Mouse (Mus musculus): Measurements from ENCODE around the gene Rptor. TPM values are rescaled to one million over a fixed set of nuclear protein-coding genes. Genes with fewer than 3 reads are reported as not detected.

Rptor gene
- polyA plus RNA-seq, 1 experiment from 2014 or later, result 13.3 TPM

GRCm38 (mm10) chr11:119831682-119832081, 229.0 kb downstream of the Rptor start:
- Histone ChIP-seq H3K36me3 (peaks cover 46% of the 10 kb centered on the region), H3K4me1 (replicated peaks) (0 out of 2 replicates have a peak, but pooled peaks cover 12% of the 10 kb centered on the region), H3K27ac (ENCODE audit: poor library complexity, severe bottlenecking) (no peak overlapping the region), H3K9me3 (replicated peaks) (no peaks in the 10 kb centered on the region), H3K27me3 (replicated peaks) (no peaks in the 10 kb centered on the region), H3K4me3 (no peak overlapping the region), H3K4me2 (no peak overlapping the region), H3K9ac (no peak overlapping the region)
- ATAC-seq (ENCODE audit: insufficient number of reproducible peaks, low FRiP score), result no peak
- WGBS, result 85% methylated on average over 7 of the region's 7 CpGs

GRCm38 (mm10) chr11:119833311-119833710, 230.6 kb downstream of the Rptor start:
- Histone ChIP-seq H3K4me3 (no peak overlapping the region), H3K4me2 (no peak overlapping the region), H3K9ac (no peak overlapping the region), H3K27ac (ENCODE audit: poor library complexity, severe bottlenecking) (no peak overlapping the region), H3K36me3 (peaks cover 31% of the 10 kb centered on the region), H3K4me1 (replicated peaks) (0 out of 2 replicates have a peak, but pooled peaks cover 12% of the 10 kb centered on the region), H3K9me3 (replicated peaks) (no peaks in the 10 kb centered on the region), H3K27me3 (replicated peaks) (no peaks in the 10 kb centered on the region)
- ATAC-seq (ENCODE audit: insufficient number of reproducible peaks, low FRiP score), result no peak

- H3K4me1 ChIP-seq (replicated peaks), result 0 out of 2 replicates have a peak, but pooled peaks cover 12% of the 10 kb centered on the region
- no peak for ATAC-seq (ENCODE audit: insufficient number of reproducible peaks, low FRiP score)
- no peaks in the 10 kb centered on the region for H3K27me3 ChIP-seq (replicated peaks)
- H3K4me2 ChIP-seq, result no peak overlapping the region
- 72% methylated on average over 16 of the region's 16 CpGs for WGBS
- H3K9me3 ChIP-seq (replicated peaks), result no peaks in the 10 kb centered on the region
- no peak overlapping the region for H3K4me3 ChIP-seq
- no peak overlapping the region for H3K9ac ChIP-seq
- H3K27ac ChIP-seq (ENCODE audit: poor library complexity, severe bottlenecking), result no peak overlapping the region
- peaks cover 23% of the 10 kb centered on the region; the same call in 1 of the 2 replicates for H3K36me3 ChIP-seq
These were observed 231.4 kb downstream of the Rptor start for GRCm38 (mm10) chr11:119833877-119834804.

- WGBS, result 80% methylated on average over 3 of the region's 3 CpGs
- H3K27me3 ChIP-seq (replicated peaks), result no peaks in the 10 kb centered on the region
- no peak for ATAC-seq (ENCODE audit: insufficient number of reproducible peaks, low FRiP score)
- peaks cover 25% of the 10 kb centered on the region; the same call in 1 of the 2 replicates for H3K36me3 ChIP-seq
- 0 out of 2 replicates have a peak, but pooled peaks cover 8% of the 10 kb centered on the region for H3K4me1 ChIP-seq (replicated peaks)
- no peak overlapping the region for H3K27ac ChIP-seq (ENCODE audit: poor library complexity, severe bottlenecking)
- no peak overlapping the region for H3K9ac ChIP-seq
- no peak overlapping the region for H3K4me2 ChIP-seq
- no peaks in the 10 kb centered on the region for H3K9me3 ChIP-seq (replicated peaks)
- no peak overlapping the region for H3K4me3 ChIP-seq
These were observed 233.6 kb downstream of the Rptor start for GRCm38 (mm10) chr11:119836326-119836725.

GRCm38 (mm10) chr11:119837786-119838185, 235.1 kb downstream of the Rptor start:
- no peaks in the 10 kb centered on the region for H3K27me3 ChIP-seq (replicated peaks)
- no peak overlapping the region for H3K9ac ChIP-seq
- no peaks in the 10 kb centered on the region for H3K9me3 ChIP-seq (replicated peaks)
- H3K4me3 ChIP-seq, result no peak overlapping the region
- H3K4me2 ChIP-seq, result no peak overlapping the region
- no peak overlapping the region for H3K27ac ChIP-seq (ENCODE audit: poor library complexity, severe bottlenecking)
- H3K4me1 ChIP-seq (replicated peaks), result 0 out of 2 replicates have a peak, but pooled peaks cover 8% of the 10 kb centered on the region
- peaks cover 24% of the 10 kb centered on the region; the same call in 1 of the 2 replicates for H3K36me3 ChIP-seq
- WGBS, result 81% methylated on average over 1 of the region's 1 CpGs
- ATAC-seq (ENCODE audit: insufficient number of reproducible peaks, low FRiP score), result no peak

GRCm38 (mm10) chr11:119839411-119840342, 237.0 kb downstream of the Rptor start:
- Histone ChIP-seq H3K27me3 (replicated peaks) (no peaks in the 10 kb centered on the region), H3K27ac (ENCODE audit: poor library complexity, severe bottlenecking) (no peak overlapping the region), H3K4me3 (no peak overlapping the region), H3K4me1 (replicated peaks) (0 out of 2 replicates have a peak, but pooled peaks cover 5% of the 10 kb centered on the region), H3K36me3 (peaks cover 35% of the 10 kb centered on the region), H3K9ac (no peak overlapping the region), H3K4me2 (no peak overlapping the region), H3K9me3 (replicated peaks) (no peaks in the 10 kb centered on the region)
- 83% methylated on average over 10 of the region's 10 CpGs for WGBS
- no peak for ATAC-seq (ENCODE audit: insufficient number of reproducible peaks, low FRiP score)

GRCm38 (mm10) chr11:119846608-119847007, 243.9 kb downstream of the Rptor start:
- Histone ChIP-seq H3K36me3 (peaks cover 60% of the 10 kb centered on the region), H3K9ac (no peak overlapping the region), H3K4me2 (no peak overlapping the region), H3K4me3 (no peak overlapping the region), H3K27ac (ENCODE audit: poor library complexity, severe bottlenecking) (no peak overlapping the region), H3K9me3 (replicated peaks) (no peaks in the 10 kb centered on the region), H3K4me1 (replicated peaks) (0 out of 2 replicates have a peak, but pooled peaks cover 3% of the 10 kb centered on the region), H3K27me3 (replicated peaks) (no peaks in the 10 kb centered on the region)
- no peak for ATAC-seq (ENCODE audit: insufficient number of reproducible peaks, low FRiP score)
- 82% methylated on average over 6 of the region's 6 CpGs for WGBS

- peaks cover 61% of the 10 kb centered on the region for H3K36me3 ChIP-seq
- 81% methylated on average over 3 of the region's 3 CpGs for WGBS
- no peak overlapping the region for H3K27ac ChIP-seq (ENCODE audit: poor library complexity, severe bottlenecking)
- no peak overlapping the region for H3K9ac ChIP-seq
- H3K9me3 ChIP-seq (replicated peaks), result no peaks in the 10 kb centered on the region
- no peak for ATAC-seq (ENCODE audit: insufficient number of reproducible peaks, low FRiP score)
- H3K4me3 ChIP-seq, result no peak overlapping the region
- no peak overlapping the region for H3K4me2 ChIP-seq
- 0 out of 2 replicates have a peak, but pooled peaks cover 3% of the 10 kb centered on the region for H3K4me1 ChIP-seq (replicated peaks)
- H3K27me3 ChIP-seq (replicated peaks), result no peaks in the 10 kb centered on the region
These were observed 244.4 kb downstream of the Rptor start for GRCm38 (mm10) chr11:119847076-119847475.

GRCm38 (mm10) chr11:119847569-119847968, 244.9 kb downstream of the Rptor start:
- H3K27me3 ChIP-seq (replicated peaks), result no peaks in the 10 kb centered on the region
- no peak overlapping the region for H3K9ac ChIP-seq
- no peak overlapping the region for H3K4me3 ChIP-seq
- H3K4me2 ChIP-seq, result no peak overlapping the region
- H3K27ac ChIP-seq (ENCODE audit: poor library complexity, severe bottlenecking), result no peak overlapping the region
- 0 out of 2 replicates have a peak, but pooled peaks cover 3% of the 10 kb centered on the region for H3K4me1 ChIP-seq (replicated peaks)
- no peaks in the 10 kb centered on the region for H3K9me3 ChIP-seq (replicated peaks)
- WGBS, result 72% methylated on average over 3 of the region's 3 CpGs
- H3K36me3 ChIP-seq, result peaks cover 66% of the 10 kb centered on the region
- no peak for ATAC-seq (ENCODE audit: insufficient number of reproducible peaks, low FRiP score)

- WGBS, result 76% methylated on average over 5 of the region's 5 CpGs
- peaks cover 72% of the 10 kb centered on the region for H3K36me3 ChIP-seq
- H3K27me3 ChIP-seq (replicated peaks), result no peaks in the 10 kb centered on the region
- ATAC-seq (ENCODE audit: insufficient number of reproducible peaks, low FRiP score), result no peak
- H3K4me3 ChIP-seq, result no peak overlapping the region
- no peaks in the 10 kb centered on the region for H3K9me3 ChIP-seq (replicated peaks)
- no peak overlapping the region for H3K27ac ChIP-seq (ENCODE audit: poor library complexity, severe bottlenecking)
- H3K9ac ChIP-seq, result no peak overlapping the region
- H3K4me2 ChIP-seq, result no peak overlapping the region
- H3K4me1 ChIP-seq (replicated peaks), result 0 out of 2 replicates have a peak, but pooled peaks cover 3% of the 10 kb centered on the region
These were observed 245.5 kb downstream of the Rptor start for GRCm38 (mm10) chr11:119848189-119848588.

Measured in heart, embryonic 12.5 days (tissue).